Mouse (Mus musculus): ENCODE results near the gene Cyp2c55. TPM values are rescaled to one million over a fixed set of nuclear protein-coding genes. Genes with fewer than 3 reads are reported as not detected.
A peak's percentile ranks its signal among the peaks of the same experiment; 100 is the strongest.

Gene Cyp2c55
- total RNA-seq (2014; rRNA removed) (0.38 TPM in 1 of 2 replicates, not detected in the other), polyA plus RNA-seq (2015; fragmentation: Nextera tagmentation; extraction: Ambion mirVana) (0.07 and 0.09 TPM in 2 replicates)

DNA sequence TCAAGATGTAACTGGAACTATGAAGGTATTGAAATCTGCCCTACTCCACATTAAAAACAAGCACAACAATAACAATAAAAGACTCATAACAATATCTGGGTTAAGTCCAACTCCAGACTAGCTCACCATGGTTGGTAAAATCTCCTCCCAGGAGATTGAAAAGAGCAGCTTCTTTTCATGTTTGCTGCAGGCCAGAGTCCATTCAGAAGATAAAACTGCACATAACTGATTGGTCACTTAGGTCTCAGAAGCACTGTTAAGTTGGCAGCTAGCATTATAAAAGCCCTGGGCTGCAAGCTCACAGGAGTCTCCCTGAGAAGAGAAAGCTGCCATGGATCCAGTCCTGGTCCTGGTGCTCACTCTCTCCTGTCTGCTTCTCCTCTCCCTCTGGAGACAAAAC lies at the start of gene Cyp2c55:
TSS of gene Cyp2c55 (plus strand) at position 305 of the 400 bp plus-strand sequence.
- Histone ChIP-seq H3K4me2 (ENCODE audit: low read depth, low read length, poor library complexity, severe bottlenecking) (no peak within 1 kb of the TSS), H3K9me3 (ENCODE audit: low read length) (no peaks in the 10 kb centered on the region), H3K4me3 (ENCODE audit: low read depth, low read length) (no peak within 1 kb of the TSS), H3K27ac (ENCODE audit: low read depth, low read length) (no peak within 1 kb of the TSS), H3K4me1 (ENCODE audit: insufficient read depth, low read length) (no peaks in the 10 kb centered on the region), H3K36me3 (ENCODE audit: insufficient read depth, low read length) (no peaks in the 10 kb centered on the region), H3K9ac (replicated peaks; ENCODE audit: low read length, poor library complexity, severe bottlenecking) (no peak within 1 kb of the TSS), H3K27me3 (ENCODE audit: insufficient read depth, low read length) (no peaks in the 10 kb centered on the region)
- no peak for DNase-seq (ENCODE audit: low spot score)
- ATAC-seq (ENCODE audit: low FRiP score) = no peak
- no peak for TF ChIP-seq CTCF (IDR thresholded peaks at IDR 0.05)

DNA sequence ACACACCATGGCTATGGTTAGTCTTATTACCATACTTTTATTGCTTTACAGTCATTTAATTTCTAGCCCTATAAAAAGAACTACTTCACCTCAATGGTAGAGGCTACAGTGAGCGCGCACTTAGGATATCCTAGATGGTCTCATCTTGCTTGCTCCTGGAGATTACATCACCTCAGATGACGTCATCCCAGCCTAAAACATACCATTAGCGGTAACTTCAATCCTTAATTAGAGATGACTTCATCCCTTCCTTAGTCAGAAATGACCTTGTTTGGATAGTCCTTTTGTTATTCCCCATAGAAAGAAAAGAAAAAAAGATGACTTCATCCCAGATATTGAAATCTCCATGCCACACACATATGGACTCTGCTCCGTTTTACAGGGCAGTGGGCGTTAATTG lies 36.1 kb upstream of the Cyp2c55 start:
- WGBS = 92% methylated on average over 6 of the region's 6 CpGs
- Histone ChIP-seq H3K36me3 (ENCODE audit: insufficient read depth, low read length) (peaks cover 4% of the 10 kb centered on the region; the same call in 1 of the 2 replicates), H3K4me2 (ENCODE audit: low read depth, low read length, poor library complexity, severe bottlenecking) (no peak overlapping the region), H3K9me3 (ENCODE audit: low read length) (no peaks in the 10 kb centered on the region), H3K9ac (replicated peaks; ENCODE audit: low read length, poor library complexity, severe bottlenecking) (no peak overlapping the region), H3K27me3 (ENCODE audit: insufficient read depth, low read length) (no peaks in the 10 kb centered on the region), H3K4me1 (ENCODE audit: insufficient read depth, low read length) (no peaks in the 10 kb centered on the region), H3K27ac (ENCODE audit: low read depth, low read length) (no peak overlapping the region), H3K4me3 (ENCODE audit: low read depth, low read length) (no peak overlapping the region)
- ATAC-seq (ENCODE audit: low FRiP score) = no peak
- DNase-seq (ENCODE audit: low spot score) = no peak
- TF ChIP-seq CTCF (IDR thresholded peaks at IDR 0.05) = no peak

DNA sequence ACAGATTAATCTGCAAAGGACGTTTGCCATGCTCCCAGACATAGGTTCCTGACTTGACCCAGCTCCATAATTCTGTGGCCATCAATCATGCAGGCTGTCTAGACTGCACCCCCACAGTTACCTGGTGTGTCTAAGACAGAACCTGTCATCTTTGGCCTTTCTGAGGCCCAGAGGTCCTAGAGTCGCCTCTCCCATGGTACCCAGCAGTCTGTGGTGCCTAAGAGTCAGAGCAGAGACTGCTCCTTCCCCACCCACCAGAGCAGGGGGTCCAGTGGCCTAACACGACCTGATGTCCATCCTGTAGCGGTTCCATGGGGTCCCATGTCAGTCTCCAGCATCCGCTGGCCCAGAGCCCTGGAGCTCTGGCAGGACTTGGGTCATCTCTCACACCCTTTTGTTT lies 34.2 kb upstream of the Cyp2c55 start:
- H3K9me3 ChIP-seq (ENCODE audit: low read length) = no peaks in the 10 kb centered on the region
- no peak overlapping the region for H3K4me3 ChIP-seq (ENCODE audit: low read depth, low read length)
- DNase-seq (ENCODE audit: low spot score) = no peak
- no peaks in the 10 kb centered on the region for H3K27me3 ChIP-seq (ENCODE audit: insufficient read depth, low read length)
- H3K4me2 ChIP-seq (ENCODE audit: low read depth, low read length, poor library complexity, severe bottlenecking) = no peak overlapping the region
- no peak overlapping the region for H3K27ac ChIP-seq (ENCODE audit: low read depth, low read length)
- no peak overlapping the region for H3K9ac ChIP-seq (replicated peaks; ENCODE audit: low read length, poor library complexity, severe bottlenecking)
- no peaks in the 10 kb centered on the region for H3K4me1 ChIP-seq (ENCODE audit: insufficient read depth, low read length)
- TF ChIP-seq CTCF (IDR thresholded peaks at IDR 0.05) = no peak
- peaks cover 4% of the 10 kb centered on the region; the same call in 1 of the 2 replicates for H3K36me3 ChIP-seq (ENCODE audit: insufficient read depth, low read length)
- ATAC-seq (ENCODE audit: low FRiP score) = no peak
- WGBS = 79% methylated on average over 5 of the region's 5 CpGs

DNA sequence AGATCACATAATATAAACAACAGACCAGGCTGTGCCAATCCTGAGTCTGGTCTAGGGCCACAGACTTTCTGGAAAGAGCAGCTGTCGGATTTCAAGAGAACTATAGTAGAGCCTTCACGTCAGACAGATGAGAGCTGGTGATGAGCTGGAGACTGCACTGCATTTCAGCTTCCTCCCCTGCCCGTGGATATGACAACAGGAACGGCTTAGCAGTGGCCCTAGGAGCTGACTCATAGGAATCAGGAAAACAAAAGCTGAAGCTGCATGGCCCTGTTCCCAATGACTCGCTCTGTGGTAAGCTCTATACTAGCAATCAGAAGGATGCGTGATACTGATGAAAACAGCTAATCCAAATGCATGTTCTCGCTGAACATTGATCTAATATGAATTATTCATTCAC lies 33.2 kb upstream of the Cyp2c55 start:
- DNase-seq (ENCODE audit: low spot score) = peak; percentile 4
- Histone ChIP-seq H3K27ac (ENCODE audit: low read depth, low read length) (no peak overlapping the region), H3K4me3 (ENCODE audit: low read depth, low read length) (no peak overlapping the region), H3K4me1 (ENCODE audit: insufficient read depth, low read length) (no peaks in the 10 kb centered on the region), H3K9me3 (ENCODE audit: low read length) (no peaks in the 10 kb centered on the region), H3K4me2 (ENCODE audit: low read depth, low read length, poor library complexity, severe bottlenecking) (no peak overlapping the region), H3K36me3 (ENCODE audit: insufficient read depth, low read length) (peaks cover 4% of the 10 kb centered on the region; the same call in 1 of the 2 replicates), H3K27me3 (ENCODE audit: insufficient read depth, low read length) (no peaks in the 10 kb centered on the region), H3K9ac (replicated peaks; ENCODE audit: low read length, poor library complexity, severe bottlenecking) (no peak overlapping the region)
- WGBS = 43% methylated on average over 7 of the region's 7 CpGs
- TF ChIP-seq CTCF (IDR thresholded peaks at IDR 0.05) = no peak
- no peak for ATAC-seq (ENCODE audit: low FRiP score)

DNA sequence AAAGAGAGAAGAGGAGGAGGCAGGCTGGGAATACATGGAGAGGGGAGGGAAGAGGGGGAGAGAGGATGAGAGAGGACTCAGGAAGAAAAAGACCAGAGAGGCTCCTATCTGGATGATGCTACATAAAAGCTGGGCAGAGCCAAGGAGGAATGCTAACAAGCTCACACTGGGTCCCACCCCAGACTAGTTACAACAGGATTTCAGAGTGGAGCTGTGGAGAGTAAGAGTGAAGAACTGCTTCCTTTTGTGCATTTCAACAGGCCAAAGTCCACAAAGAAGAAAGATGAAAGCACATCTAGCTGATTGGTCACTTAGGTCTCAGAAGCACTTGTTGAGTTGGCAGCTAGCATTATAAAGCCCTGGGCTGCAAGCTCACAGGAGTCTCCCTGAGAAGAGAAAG lies 30.6 kb upstream of the Cyp2c55 start:
- Histone ChIP-seq H3K9ac (replicated peaks; ENCODE audit: low read length, poor library complexity, severe bottlenecking) (no peak overlapping the region), H3K4me3 (ENCODE audit: low read depth, low read length) (no peak overlapping the region), H3K27ac (ENCODE audit: low read depth, low read length) (no peak overlapping the region), H3K4me2 (ENCODE audit: low read depth, low read length, poor library complexity, severe bottlenecking) (no peak overlapping the region), H3K36me3 (ENCODE audit: insufficient read depth, low read length) (no peaks in the 10 kb centered on the region), H3K27me3 (ENCODE audit: insufficient read depth, low read length) (no peaks in the 10 kb centered on the region), H3K4me1 (ENCODE audit: insufficient read depth, low read length) (no peaks in the 10 kb centered on the region), H3K9me3 (ENCODE audit: low read length) (no peaks in the 10 kb centered on the region)
- ATAC-seq (ENCODE audit: low FRiP score) (no peak), DNase-seq (ENCODE audit: low spot score) (no peak)
- no peak for TF ChIP-seq CTCF (IDR thresholded peaks at IDR 0.05)

DNA sequence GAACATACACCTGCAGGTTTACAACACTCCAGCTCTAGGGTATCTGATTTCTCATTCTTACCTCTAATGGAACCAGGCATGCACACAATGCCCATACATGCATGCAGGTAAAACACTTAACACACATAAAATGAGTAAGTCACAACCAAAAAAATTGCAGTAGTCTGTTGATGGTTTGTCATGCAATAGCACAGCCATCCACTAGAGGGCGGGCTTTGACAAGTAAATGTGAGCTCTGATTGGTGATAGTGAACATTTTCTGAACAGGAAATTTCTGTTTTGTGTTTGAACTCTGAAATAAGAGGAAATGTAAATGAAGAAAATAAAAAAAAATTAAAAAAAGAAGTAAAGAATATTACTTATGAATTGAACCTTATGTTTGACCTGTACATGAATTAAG lies 24.9 kb upstream of the Cyp2c55 start:
- DNase-seq (ENCODE audit: low spot score) (peak; percentile 76), ATAC-seq (ENCODE audit: low FRiP score) (no peak)
- Histone ChIP-seq H3K27me3 (ENCODE audit: insufficient read depth, low read length) (no peaks in the 10 kb centered on the region), H3K4me2 (ENCODE audit: low read depth, low read length, poor library complexity, severe bottlenecking) (no peak overlapping the region), H3K9ac (replicated peaks; ENCODE audit: low read length, poor library complexity, severe bottlenecking) (no peak overlapping the region), H3K36me3 (ENCODE audit: insufficient read depth, low read length) (no peaks in the 10 kb centered on the region), H3K4me3 (ENCODE audit: low read depth, low read length) (no peak overlapping the region), H3K4me1 (ENCODE audit: insufficient read depth, low read length) (no peaks in the 10 kb centered on the region), H3K9me3 (ENCODE audit: low read length) (no peaks in the 10 kb centered on the region), H3K27ac (ENCODE audit: low read depth, low read length) (no peak overlapping the region)
- peak; percentile 92 for TF ChIP-seq CTCF (IDR thresholded peaks at IDR 0.05)
- WGBS = 0% methylated on average over 1 of the region's 1 CpGs

All from midbrain, postnatal 0 days (tissue).